Mouse (Mus musculus): ENCODE data around the gene Sept9.
"Not testable (repeated sequence)": the region's sequence is repeated elsewhere in the genome, so short reads cannot be mapped to it uniquely, and the experiment has no call there.

Gene Sept9

GRCm38 (mm10) chr11:117312028-117312901 is 112.8 kb downstream of the Sept9 start:
- peak in 1 of 2 experiments; percentile 26 for DNase-seq (ENCODE audit: low spot score in 2 of 2)

GRCm38 (mm10) chr11:117312936-117313335 is 113.5 kb downstream of the Sept9 start:
- no peak for DNase-seq (ENCODE audit: low spot score in 2 of 2)

DNA sequence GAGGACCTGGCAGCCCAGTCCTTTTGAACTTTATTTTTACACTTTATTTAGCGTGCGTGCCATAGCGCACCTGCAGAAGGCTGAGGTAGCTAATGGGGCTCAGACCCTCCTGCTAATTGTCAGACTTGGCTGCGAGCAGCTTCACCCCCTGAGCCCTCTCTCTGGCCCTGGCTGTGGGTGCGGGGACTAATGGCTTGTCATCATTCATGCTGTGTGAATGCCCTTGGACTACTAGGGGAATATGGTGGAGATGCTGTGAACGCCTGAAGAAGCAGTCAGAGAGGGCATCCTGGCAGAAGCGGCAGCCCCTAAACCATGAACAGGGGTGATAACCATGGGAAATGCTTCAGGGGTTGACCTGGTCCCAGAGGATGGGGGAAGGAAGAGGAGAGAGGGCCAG is 114.0 kb downstream of the Sept9 start:
- DNase-seq (ENCODE audit: low spot score in 2 of 2), result no peak

DNA sequence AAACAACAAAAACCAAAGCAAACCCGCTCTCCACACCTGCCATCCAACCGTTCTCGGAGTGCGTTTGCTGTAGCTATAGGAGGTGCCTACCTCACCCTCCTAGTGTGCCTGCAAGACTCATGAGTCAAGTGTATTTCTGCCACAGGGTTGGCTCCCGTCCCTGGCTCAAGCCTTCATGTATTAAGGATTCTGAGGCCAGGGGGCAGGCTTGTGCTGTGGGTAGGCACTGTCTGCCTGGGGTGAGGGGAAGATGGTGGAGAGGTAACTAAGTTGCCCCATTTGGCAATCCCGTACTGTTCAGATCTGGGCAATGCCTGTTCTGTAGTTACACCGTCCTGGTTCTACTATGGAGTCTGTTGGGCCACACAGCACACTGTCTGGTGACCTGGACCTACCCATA is 114.6 kb downstream of the Sept9 start:
- no peak for DNase-seq (ENCODE audit: low spot score in 2 of 2)

- DNase-seq (ENCODE audit: low spot score in 2 of 2), result no peak
Measured at GRCm38 (mm10) chr11:117314520-117314919, 115.1 kb downstream of the Sept9 start.

DNA sequence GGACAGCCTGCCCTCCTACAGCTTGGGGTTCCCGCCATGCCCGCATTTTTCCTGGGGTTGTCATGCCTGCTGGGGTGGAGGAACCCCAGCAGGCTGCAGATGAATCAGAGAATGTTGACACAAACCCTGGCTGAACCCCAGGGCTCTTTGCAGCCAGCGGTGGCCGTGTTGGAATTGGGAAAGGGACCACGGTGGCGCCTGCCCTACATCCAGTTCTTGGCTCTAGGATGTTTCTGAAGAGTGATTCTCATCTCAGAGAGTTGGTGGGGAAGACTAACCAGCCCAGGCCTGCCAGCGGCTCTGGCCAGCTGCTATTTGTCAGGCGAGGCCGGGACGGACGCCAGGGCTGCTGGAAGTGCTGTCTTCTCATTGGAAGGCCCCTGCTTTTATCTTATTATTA is 115.8 kb downstream of the Sept9 start:
- no peak for DNase-seq (ENCODE audit: low spot score in 2 of 2)

- peak; percentile 36 to 43 for DNase-seq (ENCODE audit: low spot score in 2 of 2)
Measured at GRCm38 (mm10) chr11:117316441-117317331, 117.2 kb downstream of the Sept9 start.

DNA sequence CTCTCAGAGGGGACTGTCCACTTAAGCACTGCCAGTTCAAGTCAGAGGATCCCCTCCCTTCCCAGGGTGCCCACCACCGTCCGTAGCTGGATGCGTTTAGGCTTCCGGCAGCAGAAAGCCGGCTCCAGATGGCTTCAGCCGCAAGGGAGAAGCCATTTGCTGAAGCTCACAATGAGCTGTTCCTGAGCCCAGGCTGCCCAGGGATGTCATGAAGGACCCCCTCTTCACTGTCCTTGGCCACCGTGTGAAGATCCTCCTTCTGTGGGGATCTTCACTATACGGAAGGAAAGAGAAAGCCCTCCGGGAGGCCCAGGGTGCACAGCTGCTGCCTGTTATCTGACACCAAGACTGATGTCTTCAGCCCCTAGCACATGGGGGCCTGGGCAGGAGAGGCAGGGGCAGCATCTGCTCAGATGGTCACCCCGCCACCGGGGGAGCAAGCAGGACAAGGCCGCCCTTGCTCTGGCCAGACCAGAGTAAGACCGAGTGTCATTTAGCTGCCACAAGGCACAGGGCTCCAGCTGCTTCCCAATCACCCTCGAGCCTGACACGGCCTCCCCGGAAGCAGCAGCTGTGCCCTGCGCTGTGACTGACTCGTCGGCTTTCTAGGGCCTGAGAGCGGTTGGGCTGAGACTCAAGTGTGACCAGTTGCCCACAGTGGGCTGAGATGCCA is 118.1 kb downstream of the Sept9 start:
- peak; percentile 19 to 48 for DNase-seq (ENCODE audit: low spot score in 2 of 2)

- DNase-seq (ENCODE audit: low spot score in 2 of 2), result no peak
Measured at GRCm38 (mm10) chr11:117318202-117318601, 118.7 kb downstream of the Sept9 start.

GRCm38 (mm10) chr11:117318731-117319542 is 119.5 kb downstream of the Sept9 start:
- no peak for DNase-seq (ENCODE audit: low spot score in 2 of 2)

- DNase-seq (ENCODE audit: low spot score in 2 of 2), result no peak
Measured at GRCm38 (mm10) chr11:117319543-117320335, 120.3 kb downstream of the Sept9 start.

DNA sequence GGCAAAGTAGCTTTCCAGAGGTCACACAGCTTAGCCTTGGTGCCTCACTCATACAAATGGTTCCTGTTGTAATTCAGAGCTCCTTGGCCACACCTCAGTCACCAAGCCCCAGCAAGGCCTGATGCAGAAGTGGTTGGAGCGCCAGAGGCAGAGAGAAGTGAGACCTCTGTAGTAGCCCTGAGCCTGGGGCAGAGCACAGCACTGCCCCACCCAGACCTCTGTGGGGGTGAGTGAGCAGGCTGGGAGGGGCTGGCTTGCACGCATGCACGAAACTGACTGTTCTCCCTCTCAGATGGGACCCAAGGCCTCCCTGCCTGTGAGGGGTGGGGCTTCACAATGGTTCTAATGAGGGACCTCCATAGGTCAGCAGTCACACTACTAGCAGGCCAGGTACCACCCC is 121.0 kb downstream of the Sept9 start:
- DNase-seq (ENCODE audit: low spot score in 2 of 2), result no peak

GRCm38 (mm10) chr11:117321311-117321971 is 122.0 kb downstream of the Sept9 start:
- no peak for DNase-seq (ENCODE audit: low spot score in 2 of 2)

GRCm38 (mm10) chr11:117322311-117322710 is 122.8 kb downstream of the Sept9 start:
- DNase-seq (ENCODE audit: low spot score in 2 of 2), result no peak

GRCm38 (mm10) chr11:117322730-117323579 is 123.5 kb downstream of the Sept9 start:
- DNase-seq (ENCODE audit: low spot score in 2 of 2), result no peak

DNA sequence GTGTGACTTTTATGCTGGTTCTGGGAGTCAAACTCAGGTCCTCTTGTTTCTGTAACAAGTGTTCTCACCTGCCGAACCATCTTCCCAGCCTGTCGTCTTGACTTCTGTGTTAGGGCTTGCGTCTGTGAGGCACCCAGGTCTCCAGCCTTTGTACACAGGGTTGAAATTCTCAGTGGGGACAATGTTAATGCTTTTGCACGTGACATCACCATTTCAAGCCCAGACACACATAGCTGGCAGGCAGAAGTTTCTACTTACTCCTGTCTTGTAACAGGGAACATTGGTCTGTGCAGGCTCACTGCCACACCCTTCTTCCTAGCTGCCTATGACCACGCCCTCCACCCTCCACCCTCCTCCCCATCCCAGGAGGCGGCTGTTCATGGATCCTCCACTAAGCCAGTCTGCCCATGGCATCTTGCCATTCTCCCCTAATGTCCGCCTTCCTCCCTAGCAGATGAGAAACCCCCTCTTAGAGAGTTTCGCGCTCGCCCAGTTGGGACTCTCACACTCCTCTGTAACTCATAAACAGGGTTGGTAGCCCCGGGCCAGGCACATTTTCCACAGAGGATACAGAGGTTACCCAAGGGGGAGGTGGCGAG is 124.6 kb downstream of the Sept9 start:
- DNase-seq (ENCODE audit: low spot score in 2 of 2), result no peak

DNA sequence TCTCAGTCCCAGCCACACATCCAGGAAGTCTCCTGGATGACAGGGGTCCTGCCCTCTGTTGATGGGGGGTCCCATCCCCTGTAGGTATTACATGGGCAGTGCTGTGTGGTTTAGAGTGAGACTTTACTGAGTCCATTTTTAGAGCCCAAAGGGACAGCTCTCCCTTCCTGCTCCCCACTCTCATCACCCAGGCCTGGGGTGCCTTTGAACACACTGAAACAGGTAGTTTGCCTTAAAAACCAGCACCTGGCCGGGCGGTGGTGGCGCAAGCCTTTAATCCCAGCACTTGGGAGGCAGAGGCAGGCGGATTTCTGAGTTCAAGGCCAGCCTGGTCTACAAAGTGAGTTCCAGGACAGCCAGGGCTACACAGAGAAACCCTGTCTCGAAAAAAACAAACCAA is 125.3 kb downstream of the Sept9 start:
- not testable (repeated sequence) for DNase-seq (ENCODE audit: low spot score in 2 of 2)

DNA sequence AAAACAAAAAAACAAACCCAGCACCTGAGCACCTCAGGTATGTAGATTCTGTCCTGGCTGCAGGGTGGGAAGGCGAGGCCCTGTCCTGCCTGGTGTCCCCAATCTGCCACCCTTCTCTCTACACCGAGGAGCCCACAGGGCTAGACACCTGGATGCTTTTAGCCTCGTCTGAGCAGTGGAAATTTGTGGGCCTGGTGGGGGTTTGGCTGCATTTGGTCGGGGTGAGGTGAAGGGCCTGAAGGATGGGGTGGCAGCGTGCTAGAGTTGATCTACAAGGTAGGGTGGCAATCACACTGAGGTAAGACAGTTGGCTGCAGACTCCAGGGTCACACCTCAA is 125.6 kb downstream of the Sept9 start:
- no peak for DNase-seq (ENCODE audit: low spot score in 2 of 2)

All from frontal cortex, postnatal 36 days (tissue).